Mouse (Mus musculus): Measurements from ENCODE around the gene Olfr354. TPM values are rescaled to one million over a fixed set of nuclear protein-coding genes. Genes with fewer than 3 reads are reported as not detected.

Olfr354 gene
- total RNA-seq (2021) = under 1 TPM in 1 of 2 experiments, not detected in 1; 0.04 TPM

DNA sequence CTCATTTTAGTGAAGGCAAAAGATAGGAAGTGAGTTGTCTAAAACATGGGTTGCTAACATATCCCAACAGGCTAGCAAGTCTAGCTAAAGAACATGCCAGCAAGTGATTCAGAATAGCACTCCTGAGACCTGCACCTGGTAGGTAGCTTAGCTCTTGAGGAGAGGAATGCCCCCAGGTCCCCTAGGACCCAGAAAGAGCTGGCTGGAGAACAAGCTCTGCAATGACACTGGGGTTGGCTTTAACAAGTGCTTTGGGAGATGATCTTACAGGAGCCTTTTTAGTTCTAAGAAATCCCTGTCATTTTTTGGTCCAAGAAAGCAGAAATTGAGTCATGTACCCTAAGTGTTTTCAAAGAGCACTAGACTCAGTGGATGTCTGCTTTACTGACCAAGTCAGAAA lies at the start of gene Olfr354:
Gene Olfr354, plus strand, starts transcription at position 301 of the 400 bp plus-strand sequence.
- intact Hi-C loops (cut with DNase I) = no loop called here
- no peak for DNase-seq (ENCODE audit: extremely low spot score in 1 of 2, low spot score in 2 of 2)

DNA sequence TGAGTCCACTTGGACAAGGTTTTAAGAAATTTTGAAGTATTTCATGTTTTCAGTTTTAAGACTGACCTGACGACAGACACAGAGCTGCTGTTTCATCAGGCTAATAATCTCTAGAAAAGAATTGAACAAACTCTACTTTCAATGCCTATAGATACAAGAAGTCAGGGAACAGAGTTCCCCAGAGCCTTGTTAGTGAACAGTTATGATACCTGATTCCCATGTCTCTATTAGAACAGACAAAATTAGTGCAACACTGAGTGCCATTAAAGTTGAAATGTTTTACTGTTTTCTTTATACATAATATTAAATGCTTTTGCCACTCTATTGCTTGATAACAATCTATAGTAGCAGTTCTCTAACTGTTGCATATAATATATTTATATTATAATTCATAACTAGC lies 42.9 kb upstream of the Olfr354 start, which contains the start of gene Olfr351:
Gene Olfr351, minus strand, starts transcription at position 101 of the 400 bp plus-strand sequence.
- intact Hi-C loops (cut with DNase I) = no loop called here
- no peak for DNase-seq (ENCODE audit: extremely low spot score in 1 of 2, low spot score in 2 of 2)

GRCm38 (mm10) chr2:36868160-36868559 lies 37.3 kb upstream of the Olfr354 start, which contains the start of gene Olfr352:
TSS of gene Olfr352 (plus strand) at chr2:36868460.
- no peak for DNase-seq (ENCODE audit: extremely low spot score in 1 of 2, low spot score in 2 of 2)
- intact Hi-C loops (cut with DNase I) = no loop called here

DNA sequence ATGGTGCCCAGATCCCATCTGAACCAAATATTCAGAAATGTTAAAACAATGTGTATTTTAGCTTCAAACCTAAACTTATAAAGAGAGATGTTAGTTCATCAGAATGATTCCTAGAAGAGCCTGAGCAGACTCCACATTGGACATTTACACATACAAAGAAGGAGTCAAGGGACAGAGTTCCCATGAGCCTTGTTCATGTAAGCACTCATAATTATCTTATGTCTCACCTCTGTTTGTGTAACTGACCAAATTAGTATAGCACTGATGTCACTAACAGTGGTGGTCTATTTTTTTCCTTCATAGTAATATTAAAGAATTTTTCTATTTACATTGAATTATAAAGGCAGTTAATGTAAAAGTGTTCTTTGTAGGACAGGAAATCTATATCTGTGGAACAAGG lies 12.6 kb upstream of the Olfr354 start, which contains the start of gene Olfr353:
Gene Olfr353, minus strand, starts transcription at position 101 of the 400 bp plus-strand sequence.
- intact Hi-C loops (cut with DNase I) = no loop called here

GRCm38 (mm10) chr2:36897114-36897513 lies 8.4 kb upstream of the Olfr354 start:
- DNase-seq (ENCODE audit: extremely low spot score in 1 of 2, low spot score in 2 of 2) = no peak

More for the DNA sequence above, 12.6 kb upstream of the Olfr354 start, which contains the start of gene Olfr353:
- DNase-seq (ENCODE audit: extremely low spot score in 1 of 2, low spot score in 2 of 2) = no peak

GRCm38 (mm10) chr2:36928797-36929196 lies 23.3 kb downstream of the Olfr354 start, which contains the start of gene Olfr355:
TSS of gene Olfr355 (minus strand) at chr2:36928897.
- intact Hi-C loops (cut with DNase I) = no loop called here
- DNase-seq (ENCODE audit: extremely low spot score in 1 of 2, low spot score in 2 of 2) = no peak

More at GRCm38 (mm10) chr2:36897114-36897513, 8.4 kb upstream of the Olfr354 start:
- intact Hi-C loops (cut with DNase I) = no loop called here

DNA sequence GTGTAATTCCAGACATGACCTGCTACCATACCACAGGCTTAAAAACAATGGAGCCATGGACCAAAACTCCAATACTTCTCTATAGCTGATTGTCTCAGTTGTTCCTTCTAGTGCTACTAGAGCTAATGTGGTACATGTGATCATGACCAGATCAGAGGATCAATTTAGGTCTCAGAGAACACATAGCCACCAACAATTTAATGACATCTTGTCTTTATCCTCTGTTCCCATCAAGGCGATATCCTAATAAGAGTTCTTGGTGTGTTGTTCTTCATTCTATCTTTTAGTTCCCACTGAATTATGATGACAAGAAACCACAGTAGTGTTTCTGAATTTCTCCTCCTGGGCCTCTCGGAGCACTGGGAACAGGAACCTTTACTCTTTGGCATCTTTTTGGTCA lies 31.3 kb downstream of the Olfr354 start, which contains the start of gene Olfr356:
Gene Olfr356, plus strand, starts transcription at position 301 of the 400 bp plus-strand sequence.
- no peak for DNase-seq (ENCODE audit: extremely low spot score in 1 of 2, low spot score in 2 of 2)
- intact Hi-C loops (cut with DNase I) = no loop called here

Other genes starting within 250 kb of the Olfr354 start
- gene Olfr346, start 219.9 kb upstream of the Olfr354 start, total RNA-seq (2021) = not detected
- gene Olfr347, start 173.8 kb upstream of the Olfr354 start, total RNA-seq (2021) = not detected
- gene Olfr348, start 121.4 kb upstream of the Olfr354 start, total RNA-seq (2021) = not detected
- gene Olfr50, start 115.1 kb upstream of the Olfr354 start, total RNA-seq (2021) = not detected
- gene Olfr3, start 88.6 kb upstream of the Olfr354 start, total RNA-seq (2021) = not detected
- not detected for gene Olfr350, start 59.4 kb upstream of the Olfr354 start, total RNA-seq (2021)
- gene Olfr351, start 43.0 kb upstream of the Olfr354 start, total RNA-seq (2021) = not detected
- gene Olfr352, start 37.2 kb upstream of the Olfr354 start, total RNA-seq (2021) = not detected
- not detected for gene Olfr353, start 12.7 kb upstream of the Olfr354 start, total RNA-seq (2021)
- gene Olfr355, start 23.2 kb downstream of the Olfr354 start, total RNA-seq (2021) = not detected
- gene Olfr356, start 31.4 kb downstream of the Olfr354 start, total RNA-seq (2021) = not detected
- not detected for gene Olfr357, start 88.1 kb downstream of the Olfr354 start, total RNA-seq (2021)
- gene Olfr358, start 103.7 kb downstream of the Olfr354 start, total RNA-seq (2021) = not detected
- gene Olfr360, start 160.1 kb downstream of the Olfr354 start, total RNA-seq (2021) = not detected
- not detected for gene Olfr361, start 183.6 kb downstream of the Olfr354 start, total RNA-seq (2021)
- gene Olfr362, start 212.2 kb downstream of the Olfr354 start, total RNA-seq (2021) = not detected
- not detected for gene Olfr364-ps1, start 233.6 kb downstream of the Olfr354 start, total RNA-seq (2021)

All from left cerebral cortex, postnatal 10 days (tissue).